Mouse (Mus musculus) ovary, postnatal 14 days (tissue): Measurements from ENCODE around the gene Gm5142.
A peak's percentile ranks its signal among the peaks of the same experiment; 100 is the strongest.

Experiments used
- DNase-seq: peaks from one replicate; pipeline ENCODE4 v3.0.0; 2022; ENCODE audit warnings: low spot score

The Gm5142 gene

GRCm38 (mm10) chr14:59178649-59179048 is at the start of gene Gm5142:
Gene Gm5142, minus strand, starts transcription at chr14:59178749.
- no peak for DNase-seq

GRCm38 (mm10) chr14:59226240-59226639 is 47.7 kb upstream of the Gm5142 start:
- no peak for DNase-seq

GRCm38 (mm10) chr14:59219241-59219640 is 40.7 kb upstream of the Gm5142 start:
- DNase-seq = no peak

GRCm38 (mm10) chr14:59209816-59210215 is 31.3 kb upstream of the Gm5142 start:
- no peak for DNase-seq

- DNase-seq = no peak
Observed at GRCm38 (mm10) chr14:59209003-59209402, 30.5 kb upstream of the Gm5142 start.

- no peak for DNase-seq
Observed at GRCm38 (mm10) chr14:59205976-59206583, 27.5 kb upstream of the Gm5142 start.

- DNase-seq = no peak
Observed at GRCm38 (mm10) chr14:59205461-59205860, 26.9 kb upstream of the Gm5142 start.

GRCm38 (mm10) chr14:59201604-59202215 is 23.2 kb upstream of the Gm5142 start:
- no peak for DNase-seq

GRCm38 (mm10) chr14:59200711-59201603 is 22.4 kb upstream of the Gm5142 start, which contains the start of gene Rcbtb1:
Gene Rcbtb1, plus strand, starts transcription at chr14:59201209.
- DNase-seq = peak; percentile 88

- no peak for DNase-seq
Observed at GRCm38 (mm10) chr14:59186121-59186520, 7.6 kb upstream of the Gm5142 start.

GRCm38 (mm10) chr14:59185514-59185913 is 7.0 kb upstream of the Gm5142 start:
- DNase-seq = no peak

- no peak for DNase-seq
Observed at GRCm38 (mm10) chr14:59182732-59183131, 4.2 kb upstream of the Gm5142 start.

GRCm38 (mm10) chr14:59157016-59157698 is 21.4 kb downstream of the Gm5142 start:
- DNase-seq = no peak

- DNase-seq = no peak
Observed at GRCm38 (mm10) chr14:59155589-59155988, 23.0 kb downstream of the Gm5142 start.

- no peak for DNase-seq
Observed at GRCm38 (mm10) chr14:59142793-59143192, 35.8 kb downstream of the Gm5142 start, which contains the start of gene 1700129C05Rik. Gene 1700129C05Rik, minus strand, starts transcription at chr14:59142893.

- DNase-seq = no peak
Observed at GRCm38 (mm10) chr14:59114281-59114680, 64.3 kb downstream of the Gm5142 start.
